Mouse (Mus musculus) heart, embryonic 11.5 days (tissue): Measurements from ENCODE around the gene Cuedc2. TPM values are rescaled to one million over a fixed set of nuclear protein-coding genes. Genes with fewer than 3 reads are reported as not detected.

Source experiments
- ATAC-seq: fragments of 200-750 bp; cut with Nextera tagmentation; replicated peaks from 2 replicates; pipeline ENCODE4 v1.8.0; 2017; ENCODE audit warnings: moderate library complexity; ENCODE audit not compliant: insufficient number of reproducible peaks, low FRiP score, low TSS enrichment
- H3K27ac ChIP-seq: fragments of 300-500 bp; sonication (generic); 2 replicates; pipeline ENCODE4 v1.5.1; 2014; ENCODE audit warnings: mild to moderate bottlenecking, low read depth, low read length
- H3K27me3 ChIP-seq: fragments of 300-500 bp; sonication (generic); 2 replicates; pipeline ENCODE4 v1.6.1; 2014; ENCODE audit warnings: mild to moderate bottlenecking, low read length, mixed read lengths; ENCODE audit not compliant: control insufficient read depth, insufficient read depth
- H3K36me3 ChIP-seq: fragments of 300-500 bp; sonication (generic); 2 replicates; pipeline ENCODE4 v1.6.1; 2014; ENCODE audit warnings: mild to moderate bottlenecking, low read length, moderate library complexity, mixed read lengths; ENCODE audit not compliant: control insufficient read depth, insufficient read depth
- H3K4me1 ChIP-seq: fragments of 300-500 bp; sonication (generic); 2 replicates; pipeline ENCODE4 v1.6.1; 2014; ENCODE audit warnings: low read length; ENCODE audit not compliant: control insufficient read depth, insufficient read depth
- H3K4me2 ChIP-seq: fragments of 300-500 bp; sonication (generic); 2 replicates; pipeline ENCODE4 v1.6.1; 2014; ENCODE audit warnings: mild to moderate bottlenecking, moderate library complexity
- H3K4me3 ChIP-seq: fragments of 300-500 bp; sonication (generic); 2 replicates; pipeline ENCODE4 v1.5.1; 2014; ENCODE audit warnings: low read depth, low read length
- H3K9ac ChIP-seq: fragments of 300-500 bp; sonication (generic); 2 replicates; pipeline ENCODE4 v1.6.1; 2014; ENCODE audit warnings: mild to moderate bottlenecking, low read depth, low read length, moderate library complexity
- H3K9me3 ChIP-seq: fragments of 300-500 bp; sonication (generic); replicated peaks from 2 replicates; pipeline ENCODE4 v1.6.1; 2016; ENCODE audit warnings: low read length; ENCODE audit not compliant: control insufficient read depth
- WGBS: fragments of 180-500 bp; shearing (Covaris S2); extraction: QIAGEN DNeasy Blood & Tissue Kit; methylation state at CpG from one replicate; pipeline ENCODE4 v1.1.7; 2014; ENCODE audit not compliant: insufficient replicate concordance; 5-methylcytosine and 5-hydroxymethylcytosine counted together
- polyA plus RNA-seq: library from polyadenylated mRNA; unstranded; fragments of >200 nt; fragmentation: Nextera tagmentation; extraction: Ambion mirVana; gene quantifications from 2 replicates; pipeline ENCODE4 v1.2.1, GENCODE M21; 2014

The Cuedc2 gene
- polyA plus RNA-seq, 1 experiment from 2014 or later: 139 TPM

DNA sequence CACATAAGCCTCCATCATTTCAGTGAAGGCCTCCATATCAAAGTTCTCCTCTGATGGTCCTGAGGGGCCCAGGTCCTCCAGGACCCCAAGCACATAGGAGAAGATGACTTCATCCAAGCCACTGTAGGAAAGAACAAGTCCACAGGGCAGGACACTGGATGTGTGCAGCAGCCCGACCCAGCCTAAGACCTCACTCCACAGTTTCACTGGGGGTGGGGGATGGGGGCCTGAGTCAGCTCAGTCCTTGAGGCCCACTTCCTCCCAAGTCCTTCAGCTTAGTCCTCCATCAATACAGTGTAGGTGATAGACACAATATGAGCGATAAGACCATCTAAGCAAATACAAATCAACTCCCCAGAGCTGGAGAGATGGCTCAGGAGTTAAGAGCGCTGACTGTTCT is 6.6 kb downstream of the Cuedc2 start:
- H3K4me3 ChIP-seq: no peak overlapping the region
- H3K4me1 ChIP-seq: peaks cover 16% of the 10 kb centered on the region
- no peak overlapping the region for H3K27ac ChIP-seq
- WGBS: 76% methylated on average over 3 of the region's 3 CpGs
- H3K4me2 ChIP-seq: no peak overlapping the region
- peaks cover 3% of the 10 kb centered on the region; the same call in 1 of the 2 replicates for H3K36me3 ChIP-seq
- peaks cover 6% of the 10 kb centered on the region for H3K27me3 ChIP-seq
- no peak for ATAC-seq
- H3K9me3 ChIP-seq: no peaks in the 10 kb centered on the region
- no peak overlapping the region for H3K9ac ChIP-seq

DNA sequence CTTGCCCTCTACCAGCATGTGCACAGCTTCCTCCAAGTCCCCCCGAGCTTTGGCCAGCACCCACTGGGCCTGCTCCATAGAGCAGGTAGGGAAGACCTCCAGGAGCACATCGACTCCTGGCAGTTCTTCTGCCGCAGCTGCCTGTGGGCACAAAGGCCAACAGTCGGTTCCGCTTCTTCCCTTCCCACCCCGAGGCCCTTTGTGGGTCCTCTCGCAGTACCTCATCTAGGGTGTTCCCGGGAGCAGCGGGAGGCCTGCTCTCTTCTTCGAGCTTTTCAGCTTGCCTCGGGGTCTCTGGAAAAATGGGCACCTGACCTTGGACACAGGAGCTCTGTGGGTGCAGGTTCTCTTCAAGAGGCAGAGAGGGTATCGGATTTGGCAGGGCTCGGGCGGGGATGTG is 7.2 kb downstream of the Cuedc2 start:
- Histone ChIP-seq H3K27me3 (peaks cover 12% of the 10 kb centered on the region), H3K9me3 (no peaks in the 10 kb centered on the region), H3K4me2 (no peak overlapping the region), H3K4me1 (peaks cover 16% of the 10 kb centered on the region), H3K27ac (no peak overlapping the region), H3K36me3 (peaks cover 3% of the 10 kb centered on the region; the same call in 1 of the 2 replicates), H3K4me3 (no peak overlapping the region), H3K9ac (no peak overlapping the region)
- no peak for ATAC-seq
- 89% methylated on average over 14 of the region's 14 CpGs for WGBS

DNA sequence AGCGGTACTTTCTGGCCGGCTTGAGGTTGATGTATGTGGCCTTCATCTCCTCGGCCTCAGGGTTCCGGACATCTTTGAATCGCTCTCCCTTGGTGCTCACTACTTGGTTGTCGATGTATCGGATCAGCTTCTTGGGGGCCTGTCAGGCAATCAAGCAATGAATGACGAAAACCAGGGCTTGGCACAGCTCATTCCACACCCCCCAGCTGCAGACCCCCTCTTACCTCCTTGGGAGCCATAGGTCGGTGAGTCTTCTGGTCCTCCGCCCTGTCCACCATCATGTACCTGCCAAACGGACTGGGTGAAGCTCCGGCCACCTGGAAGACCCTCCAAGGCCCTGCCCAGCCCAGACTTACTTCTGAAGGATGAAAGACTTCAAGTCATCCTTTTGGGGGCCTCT is 7.8 kb downstream of the Cuedc2 start:
- H3K27me3 ChIP-seq: peaks cover 19% of the 10 kb centered on the region
- 90% methylated on average over 12 of the region's 12 CpGs for WGBS
- no peak for ATAC-seq

DNA sequence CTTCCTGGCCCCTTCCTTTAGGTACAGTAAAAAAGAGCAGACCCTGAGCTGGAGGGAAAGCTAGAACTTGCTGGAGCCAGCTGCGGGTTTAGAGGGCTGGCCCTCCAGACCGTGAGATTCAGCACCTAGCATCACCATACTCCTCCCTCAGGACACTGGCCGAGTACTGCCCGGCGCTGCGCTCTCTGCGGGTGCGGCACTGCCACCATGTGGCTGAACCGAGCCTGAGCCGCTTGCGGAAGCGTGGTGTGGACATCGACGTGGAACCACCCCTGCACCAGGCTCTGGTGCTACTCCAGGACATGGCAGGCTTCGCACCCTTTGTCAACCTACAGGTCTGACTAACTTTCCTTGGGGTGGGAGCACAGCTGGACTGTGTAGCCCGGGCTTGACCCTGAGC is 8.6 kb downstream of the Cuedc2 start:
- Histone ChIP-seq H3K9me3 (no peaks in the 10 kb centered on the region), H3K36me3 (peaks cover 3% of the 10 kb centered on the region; the same call in 1 of the 2 replicates), H3K27me3 (peaks cover 26% of the 10 kb centered on the region), H3K27ac (no peak overlapping the region), H3K4me1 (peaks cover 16% of the 10 kb centered on the region), H3K4me2 (peak overlapping the region; percentile 99), H3K9ac (no peak overlapping the region), H3K4me3 (no peak overlapping the region)
- ATAC-seq: no peak
- 6% methylated on average over 16 of the region's 16 CpGs for WGBS

More for the DNA sequence above, 7.8 kb downstream of the Cuedc2 start:
- H3K27ac ChIP-seq: no peak overlapping the region
- peaks cover 16% of the 10 kb centered on the region for H3K4me1 ChIP-seq
- peaks cover 3% of the 10 kb centered on the region; the same call in 1 of the 2 replicates for H3K36me3 ChIP-seq
- H3K4me2 ChIP-seq: no peak overlapping the region
- H3K4me3 ChIP-seq: no peak overlapping the region
- H3K9me3 ChIP-seq: no peaks in the 10 kb centered on the region
- H3K9ac ChIP-seq: no peak overlapping the region

DNA sequence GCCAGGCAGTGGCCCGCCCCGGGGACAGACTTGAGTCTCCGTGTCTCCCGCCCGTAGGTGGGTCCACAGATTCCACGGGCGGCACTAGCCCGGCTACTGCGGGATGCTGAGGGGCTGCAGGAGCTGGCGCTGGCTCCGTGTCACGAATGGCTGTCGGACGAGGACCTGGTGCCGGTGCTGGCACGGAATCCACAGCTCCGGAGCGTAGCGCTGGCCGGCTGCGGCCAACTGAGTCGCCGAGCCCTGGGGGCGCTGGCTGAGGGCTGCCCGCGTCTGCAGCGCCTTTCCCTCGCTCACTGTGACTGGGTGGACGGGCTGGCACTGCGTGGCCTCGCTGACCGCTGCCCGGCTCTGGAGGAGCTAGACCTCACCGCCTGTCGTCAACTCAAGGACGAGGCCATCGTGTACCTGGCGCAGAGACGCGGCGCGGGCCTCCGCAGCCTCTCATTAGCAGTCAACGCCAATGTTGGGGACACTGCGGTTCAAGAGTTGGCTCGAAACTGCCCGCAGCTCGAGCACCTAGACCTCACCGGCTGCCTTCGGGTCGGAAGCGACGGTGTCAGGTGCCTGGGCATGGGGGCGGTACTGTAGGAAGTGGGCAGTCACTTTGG is 9.4 kb downstream of the Cuedc2 start:
- Histone ChIP-seq H3K27me3 (peaks cover 34% of the 10 kb centered on the region), H3K4me3 (peak overlapping the region; percentile 64), H3K4me1 (peaks cover 16% of the 10 kb centered on the region), H3K27ac (peak overlapping the region; percentile 60; the same call in 1 of the 2 replicates), H3K36me3 (peaks cover 3% of the 10 kb centered on the region; the same call in 1 of the 2 replicates), H3K9me3 (no peaks in the 10 kb centered on the region), H3K9ac (peak overlapping the region; percentile 73), H3K4me2 (peak overlapping the region; percentile 99)
- 2% methylated on average over 54 of the region's 54 CpGs for WGBS
- no peak; the same call in 1 of the 2 replicates for ATAC-seq

DNA sequence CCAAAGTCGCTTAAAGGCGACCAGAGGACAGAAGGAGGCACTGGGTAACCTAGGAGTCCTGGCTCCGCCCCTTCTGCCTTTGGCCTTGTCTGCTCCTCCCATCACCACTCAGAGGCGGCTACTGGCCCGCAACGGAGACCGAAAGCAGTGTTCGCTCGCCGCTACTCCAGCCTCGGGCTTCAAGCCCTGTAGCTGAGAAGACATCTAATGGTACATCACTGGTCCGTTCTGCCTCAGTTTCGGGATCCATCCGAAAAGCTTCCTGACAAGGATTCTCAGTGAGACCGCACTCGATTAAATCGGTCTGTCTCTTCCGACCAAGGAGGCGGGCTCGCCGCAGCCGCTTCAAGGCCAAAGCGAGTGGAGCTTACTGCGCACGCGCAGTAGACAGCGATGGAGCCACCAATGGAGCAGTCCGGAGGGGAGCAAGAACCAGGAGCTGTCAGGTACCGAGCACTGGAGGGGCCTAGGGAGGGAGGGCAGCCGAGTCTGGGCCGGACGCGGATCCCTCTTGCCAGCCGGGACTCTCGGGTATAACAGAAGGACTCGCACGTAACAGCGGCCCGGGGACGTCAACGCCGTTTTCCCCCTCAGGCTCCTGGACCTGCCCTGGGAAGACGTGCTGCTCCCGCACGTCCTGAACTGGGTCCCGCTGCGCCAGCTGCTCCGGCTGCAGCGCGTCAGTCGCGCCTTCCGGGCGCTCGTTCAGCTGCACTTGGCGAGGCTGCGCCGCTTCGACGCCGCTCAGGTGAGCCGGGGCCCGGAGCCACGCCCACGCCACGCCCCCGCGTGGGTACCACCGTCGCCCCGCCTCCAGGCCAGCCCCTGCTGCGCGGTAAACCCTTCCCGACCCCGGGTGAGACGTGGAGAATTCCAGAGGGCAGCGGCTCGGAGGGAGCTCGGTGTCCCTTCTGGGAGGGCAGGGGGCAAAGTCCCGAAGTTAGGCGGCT is 10.1 kb downstream of the Cuedc2 start, which contains the start of gene Fbxl15:
Fbxl15 (plus strand) TSS at position 104 of the 950 bp plus-strand sequence.
- peak within 1 kb of the TSS; percentile 99 for H3K4me2 ChIP-seq
- peaks cover 42% of the 10 kb centered on the region for H3K27me3 ChIP-seq
- H3K9ac ChIP-seq: peak within 1 kb of the TSS; percentile 73
- H3K36me3 ChIP-seq: peaks cover 3% of the 10 kb centered on the region; the same call in 1 of the 2 replicates
- under 1% methylated on average over 78 of the region's 81 CpGs for whole genome bisulfite sequencing
- H3K4me1 ChIP-seq: peaks cover 16% of the 10 kb centered on the region
- H3K9me3 ChIP-seq: no peaks in the 10 kb centered on the region
- peak; percentile 85 for ATAC-seq
- peak within 1 kb of the TSS; percentile 60 for H3K27ac ChIP-seq
- peak within 1 kb of the TSS; percentile 64 for H3K4me3 ChIP-seq

DNA sequence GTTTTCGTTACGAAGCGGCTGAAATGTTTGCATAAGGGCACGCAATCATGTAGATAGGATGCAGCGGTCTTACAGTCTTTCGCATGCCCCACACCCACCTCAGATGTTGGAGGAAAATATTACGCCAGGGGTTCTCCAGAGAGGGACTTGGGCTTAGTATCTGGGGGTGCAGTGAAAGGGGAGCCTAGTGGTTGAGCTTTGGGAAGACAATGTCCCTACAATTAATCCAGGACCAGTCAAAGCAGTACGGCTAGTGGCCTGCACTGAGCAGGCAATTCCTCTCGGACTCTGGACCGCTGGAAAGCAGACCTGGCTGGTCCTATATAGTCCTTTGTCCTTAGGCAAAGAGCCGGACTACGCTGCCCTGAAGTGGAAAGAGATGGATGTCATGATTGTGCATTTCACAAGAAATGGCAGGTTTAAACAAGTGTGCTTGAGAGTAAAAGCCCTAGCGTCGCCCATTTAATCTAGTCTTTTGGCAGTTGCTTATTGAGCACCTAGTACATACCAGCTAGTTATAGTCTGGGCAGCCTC is 10.9 kb downstream of the Cuedc2 start:
- WGBS: 25% methylated on average over 14 of the region's 14 CpGs
- peak overlapping the region; percentile 73 for H3K9ac ChIP-seq
- peaks cover 50% of the 10 kb centered on the region for H3K27me3 ChIP-seq
- H3K9me3 ChIP-seq: no peaks in the 10 kb centered on the region
- peak overlapping the region; percentile 64 for H3K4me3 ChIP-seq
- peaks cover 3% of the 10 kb centered on the region; the same call in 1 of the 2 replicates for H3K36me3 ChIP-seq
- H3K27ac ChIP-seq: no peak overlapping the region
- ATAC-seq: no peak
- peak overlapping the region; percentile 99 for H3K4me2 ChIP-seq
- peaks cover 16% of the 10 kb centered on the region for H3K4me1 ChIP-seq

DNA sequence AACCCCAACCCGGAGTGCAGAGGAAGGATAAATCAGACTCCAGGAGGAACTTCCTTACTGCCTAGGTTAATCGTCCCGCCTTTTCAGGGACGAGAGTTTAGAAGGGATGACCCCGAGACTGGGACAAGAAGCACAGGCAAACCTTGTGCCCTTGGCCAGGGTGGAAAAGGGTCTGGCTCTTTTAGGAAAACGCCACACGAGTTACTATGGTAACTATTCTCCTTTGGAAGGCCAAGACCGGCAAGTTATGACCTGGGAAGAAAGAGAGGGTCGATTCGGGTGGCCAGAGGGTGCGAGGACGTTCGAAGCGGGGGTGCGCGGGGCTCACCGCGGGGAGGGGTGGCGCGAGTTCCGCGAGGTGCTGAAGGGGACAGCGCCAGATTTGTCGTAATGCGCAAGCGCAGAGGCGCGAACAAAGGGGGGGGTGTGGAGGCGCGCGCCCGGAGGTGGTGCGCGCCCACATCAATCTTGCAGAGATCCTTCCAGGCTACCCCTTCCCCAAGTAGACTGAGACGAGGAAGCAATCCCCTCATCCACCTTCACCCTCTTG is 11.7 kb downstream of the Cuedc2 start, which contains the start of gene Psd:
Psd (minus strand) TSS at position 401 of the 550 bp plus-strand sequence.
- Histone ChIP-seq H3K4me1 (peaks cover 16% of the 10 kb centered on the region), H3K9me3 (no peaks in the 10 kb centered on the region), H3K27me3 (peaks cover 57% of the 10 kb centered on the region), H3K4me3 (peak within 1 kb of the TSS; percentile 64), H3K9ac (peak within 1 kb of the TSS; percentile 73), H3K4me2 (peak within 1 kb of the TSS; percentile 99), H3K27ac (peak within 1 kb of the TSS; percentile 60), H3K36me3 (peaks cover 3% of the 10 kb centered on the region; the same call in 1 of the 2 replicates)
- under 1% methylated on average over 35 of the region's 35 CpGs for WGBS
- ATAC-seq: no peak
